Mouse (Mus musculus): ENCODE results near the gene Figla. TPM values are rescaled to one million over a fixed set of nuclear protein-coding genes. Genes with fewer than 3 reads are reported as not detected.
A peak's percentile ranks its signal among the peaks of the same experiment; 100 is the strongest.

The Figla gene
- not detected in 2 replicates for total RNA-seq (2014; rRNA removed; ENCODE audit: low replicate concordance)
- not detected in 2 replicates for polyA plus RNA-seq (2015; fragmentation: Nextera tagmentation; extraction: Ambion mirVana)

DNA sequence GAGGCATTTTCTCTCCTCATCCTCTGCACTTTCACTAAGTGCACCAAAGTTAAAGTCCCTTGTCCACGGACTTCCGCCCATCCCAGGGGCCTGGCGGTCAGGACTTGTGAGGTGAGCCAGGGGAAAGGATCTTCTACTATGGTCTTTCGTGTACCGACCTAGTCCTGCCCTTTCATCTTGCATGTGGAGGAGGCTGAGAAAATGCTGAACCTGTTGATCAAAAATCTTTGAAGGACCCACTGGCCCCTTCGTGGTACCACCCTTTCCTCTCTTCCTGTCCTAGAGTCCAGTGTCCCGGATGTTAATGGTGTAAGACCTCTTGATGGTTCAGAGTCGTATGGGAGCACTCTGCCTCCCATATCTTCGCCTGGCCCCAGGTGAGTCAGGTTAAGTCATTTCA, at the start of gene Figla:
Gene Figla, plus strand, starts transcription at position 301 of the 400 bp plus-strand sequence.
- TF ChIP-seq CTCF (IDR thresholded peaks at IDR 0.05; ENCODE audit: low read depth) (no peak), EP300 (IDR thresholded peaks at IDR 0.05; ENCODE audit: low read depth) (no peak)

GRCm38 (mm10) chr6:85966686-85967085, 49.3 kb upstream of the Figla start:
- Histone ChIP-seq H3K27ac (ENCODE audit: low read depth) (peak overlapping the region; percentile 62), H3K4me3 (ENCODE audit: low read depth, low read length) (no peak overlapping the region), H3K36me3 (replicated peaks; ENCODE audit: control insufficient read depth, insufficient read depth, low read length) (no peaks in the 10 kb centered on the region), H3K4me1 (ENCODE audit: control insufficient read depth, insufficient read depth) (no peaks in the 10 kb centered on the region), H3K9ac (replicated peaks; ENCODE audit: low read depth, low read length) (no peak overlapping the region), H3K9me3 (replicated peaks; ENCODE audit: control insufficient read depth, low read length) (no peaks in the 10 kb centered on the region), H3K27me3 (ENCODE audit: control insufficient read depth, insufficient read depth, low read length) (no peaks in the 10 kb centered on the region), H3K4me2 (ENCODE audit: low read depth, low read length) (no peak overlapping the region)
- DNase-seq (ENCODE audit: low spot score) (no peak), ATAC-seq (ENCODE audit: insufficient read depth, low read depth) (no peak)
- TF ChIP-seq EP300 (IDR thresholded peaks at IDR 0.05; ENCODE audit: low read depth), result no peak
- no peak for TF ChIP-seq CTCF (IDR thresholded peaks at IDR 0.05; ENCODE audit: low read depth)
- 69% methylated on average over 4 of the region's 4 CpGs for WGBS

More for the DNA sequence above, at the start of gene Figla:
- Histone ChIP-seq H3K4me3 (ENCODE audit: low read depth, low read length) (no peak within 1 kb of the TSS), H3K27ac (ENCODE audit: low read depth) (no peak within 1 kb of the TSS), H3K27me3 (ENCODE audit: control insufficient read depth, insufficient read depth, low read length) (no peaks in the 10 kb centered on the region), H3K4me2 (ENCODE audit: low read depth, low read length) (no peak within 1 kb of the TSS), H3K36me3 (replicated peaks; ENCODE audit: control insufficient read depth, insufficient read depth, low read length) (no peaks in the 10 kb centered on the region), H3K9me3 (replicated peaks; ENCODE audit: control insufficient read depth, low read length) (no peaks in the 10 kb centered on the region), H3K9ac (replicated peaks; ENCODE audit: low read depth, low read length) (no peak within 1 kb of the TSS), H3K4me1 (ENCODE audit: control insufficient read depth, insufficient read depth) (no peaks in the 10 kb centered on the region)
- WGBS, result 65% methylated on average over 9 of the region's 9 CpGs
- ATAC-seq (ENCODE audit: insufficient read depth, low read depth) (no peak), DNase-seq (ENCODE audit: low spot score) (no peak)

GRCm38 (mm10) chr6:85969889-85970288, 46.1 kb upstream of the Figla start:
- WGBS, result 24% methylated on average over 2 of the region's 2 CpGs
- no peaks in the 10 kb centered on the region for H3K36me3 ChIP-seq (replicated peaks; ENCODE audit: control insufficient read depth, insufficient read depth, low read length)
- H3K4me3 ChIP-seq (ENCODE audit: low read depth, low read length), result no peak overlapping the region
- H3K4me2 ChIP-seq (ENCODE audit: low read depth, low read length), result no peak overlapping the region
- DNase-seq (ENCODE audit: low spot score) (no peak), ATAC-seq (ENCODE audit: insufficient read depth, low read depth) (no peak)
- TF ChIP-seq CTCF (IDR thresholded peaks at IDR 0.05; ENCODE audit: low read depth) (no peak), EP300 (IDR thresholded peaks at IDR 0.05; ENCODE audit: low read depth) (no peak)
- H3K9me3 ChIP-seq (replicated peaks; ENCODE audit: control insufficient read depth, low read length), result no peaks in the 10 kb centered on the region
- no peak overlapping the region for H3K9ac ChIP-seq (replicated peaks; ENCODE audit: low read depth, low read length)
- no peaks in the 10 kb centered on the region for H3K27me3 ChIP-seq (ENCODE audit: control insufficient read depth, insufficient read depth, low read length)
- H3K4me1 ChIP-seq (ENCODE audit: control insufficient read depth, insufficient read depth), result peaks cover 9% of the 10 kb centered on the region
- H3K27ac ChIP-seq (ENCODE audit: low read depth), result no peak overlapping the region

DNA sequence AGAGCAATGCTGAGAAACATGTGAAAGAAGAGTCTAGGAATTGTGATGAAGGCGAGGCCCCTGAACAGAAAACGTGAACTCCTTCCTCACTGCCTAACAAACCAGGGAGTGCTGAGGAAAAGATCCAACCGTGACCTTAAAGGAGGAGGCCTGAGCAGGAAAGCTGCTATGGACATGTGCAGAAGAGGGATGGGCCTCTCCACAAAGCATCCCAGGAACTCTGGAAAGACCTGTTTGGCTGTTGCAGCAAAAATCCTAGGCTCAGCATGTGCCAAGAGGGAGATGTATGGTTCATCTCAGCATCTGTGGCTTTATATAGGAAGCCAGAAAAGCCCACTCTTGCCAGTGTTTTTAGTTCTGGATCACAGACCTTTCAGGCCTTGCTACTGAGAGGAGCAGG, 43.3 kb upstream of the Figla start:
- ATAC-seq (ENCODE audit: insufficient read depth, low read depth) (no peak), DNase-seq (ENCODE audit: low spot score) (no peak)
- no peaks in the 10 kb centered on the region for H3K27me3 ChIP-seq (ENCODE audit: control insufficient read depth, insufficient read depth, low read length)
- TF ChIP-seq EP300 (IDR thresholded peaks at IDR 0.05; ENCODE audit: low read depth) (no peak), CTCF (IDR thresholded peaks at IDR 0.05; ENCODE audit: low read depth) (no peak)
- H3K9ac ChIP-seq (replicated peaks; ENCODE audit: low read depth, low read length), result no peak overlapping the region
- 24% methylated on average over 3 of the region's 3 CpGs for WGBS
- H3K36me3 ChIP-seq (replicated peaks; ENCODE audit: control insufficient read depth, insufficient read depth, low read length), result no peaks in the 10 kb centered on the region
- H3K4me1 ChIP-seq (ENCODE audit: control insufficient read depth, insufficient read depth), result peaks cover 9% of the 10 kb centered on the region
- H3K9me3 ChIP-seq (replicated peaks; ENCODE audit: control insufficient read depth, low read length), result no peaks in the 10 kb centered on the region
- H3K4me2 ChIP-seq (ENCODE audit: low read depth, low read length), result no peak overlapping the region
- no peak overlapping the region for H3K27ac ChIP-seq (ENCODE audit: low read depth)
- H3K4me3 ChIP-seq (ENCODE audit: low read depth, low read length), result no peak overlapping the region

DNA sequence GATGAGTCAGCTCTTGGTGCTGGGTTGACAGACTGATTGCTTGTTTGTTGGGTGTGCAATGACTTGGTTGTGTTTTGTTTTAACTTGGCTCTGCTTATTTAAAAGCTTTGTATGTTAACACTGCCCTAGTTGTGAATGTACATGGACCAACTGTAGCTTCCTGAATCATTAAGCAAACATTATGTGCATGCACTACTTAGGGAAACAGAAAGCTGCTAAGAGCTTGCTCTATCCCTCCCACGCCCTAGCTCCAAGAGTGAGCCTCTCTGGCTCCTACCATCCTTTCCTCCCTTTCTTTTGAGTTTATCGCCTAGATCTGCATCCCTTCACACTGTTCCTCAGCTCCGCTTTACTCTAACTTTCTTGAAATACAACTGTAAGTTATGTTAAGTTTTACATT, 42.6 kb upstream of the Figla start:
- no peak for ATAC-seq (ENCODE audit: insufficient read depth, low read depth)
- peaks cover 9% of the 10 kb centered on the region for H3K4me1 ChIP-seq (ENCODE audit: control insufficient read depth, insufficient read depth)
- H3K9ac ChIP-seq (replicated peaks; ENCODE audit: low read depth, low read length), result no peak overlapping the region
- no peak for DNase-seq (ENCODE audit: low spot score)
- WGBS, result 67% methylated on average over 3 of the region's 3 CpGs
- H3K9me3 ChIP-seq (replicated peaks; ENCODE audit: control insufficient read depth, low read length), result no peaks in the 10 kb centered on the region
- H3K36me3 ChIP-seq (replicated peaks; ENCODE audit: control insufficient read depth, insufficient read depth, low read length), result no peaks in the 10 kb centered on the region
- H3K27me3 ChIP-seq (ENCODE audit: control insufficient read depth, insufficient read depth, low read length), result no peaks in the 10 kb centered on the region
- no peak overlapping the region for H3K4me2 ChIP-seq (ENCODE audit: low read depth, low read length)
- TF ChIP-seq EP300 (IDR thresholded peaks at IDR 0.05; ENCODE audit: low read depth) (no peak), CTCF (IDR thresholded peaks at IDR 0.05; ENCODE audit: low read depth) (no peak)
- H3K4me3 ChIP-seq (ENCODE audit: low read depth, low read length), result no peak overlapping the region
- no peak overlapping the region for H3K27ac ChIP-seq (ENCODE audit: low read depth)

GRCm38 (mm10) chr6:85974941-85975617, 40.9 kb upstream of the Figla start:
- no peak for TF ChIP-seq EP300 (IDR thresholded peaks at IDR 0.05; ENCODE audit: low read depth)
- no peak for TF ChIP-seq CTCF (IDR thresholded peaks at IDR 0.05; ENCODE audit: low read depth)
- H3K9ac ChIP-seq (replicated peaks; ENCODE audit: low read depth, low read length), result no peak overlapping the region
- DNase-seq (ENCODE audit: low spot score) (no peak), ATAC-seq (ENCODE audit: insufficient read depth, low read depth) (no peak)
- H3K27ac ChIP-seq (ENCODE audit: low read depth), result no peak overlapping the region
- no peak overlapping the region for H3K4me3 ChIP-seq (ENCODE audit: low read depth, low read length)
- WGBS, result 58% methylated on average over 10 of the region's 10 CpGs
- peaks cover 9% of the 10 kb centered on the region for H3K4me1 ChIP-seq (ENCODE audit: control insufficient read depth, insufficient read depth)
- H3K27me3 ChIP-seq (ENCODE audit: control insufficient read depth, insufficient read depth, low read length), result no peaks in the 10 kb centered on the region
- H3K36me3 ChIP-seq (replicated peaks; ENCODE audit: control insufficient read depth, insufficient read depth, low read length), result no peaks in the 10 kb centered on the region
- H3K9me3 ChIP-seq (replicated peaks; ENCODE audit: control insufficient read depth, low read length), result 0 out of 2 replicates have a peak, but pooled peaks cover 4% of the 10 kb centered on the region
- no peak overlapping the region for H3K4me2 ChIP-seq (ENCODE audit: low read depth, low read length)

All from heart, postnatal 0 days (tissue).